23 mouse cellular contexts compared by ENCODE assay signal in the genomic region with DNA sequence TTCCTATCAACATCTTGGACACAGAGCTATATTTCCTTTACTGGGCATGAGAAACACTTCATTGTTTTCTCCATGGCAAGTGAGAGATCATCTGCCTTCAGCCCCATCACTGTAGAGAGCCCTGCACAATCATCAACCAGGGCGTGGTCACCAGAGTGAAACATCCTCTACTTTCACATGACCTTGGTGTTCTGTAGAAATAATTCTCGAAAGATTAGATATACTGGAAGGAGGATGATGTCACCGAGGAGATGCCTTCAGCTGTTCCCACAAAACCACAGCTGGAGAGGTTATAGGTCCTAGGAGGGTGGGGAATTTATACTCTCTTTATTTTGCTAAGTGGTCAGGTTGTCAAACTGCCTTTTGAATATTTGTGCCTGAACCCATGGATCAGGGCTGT.
DNase-seq lines count a peak whose midpoint lies in the region; ATAC-seq and TF ChIP-seq lines count a peak whose summit lies in the region.
"Had no signal": no experiment of that assay in that cellular context is flagged by ENCODE, and none has a peak within 500 bp of the region (broad histone marks: within the 10 kb centered on the region; RNA-seq: fewer than 3 reads in every experiment).

No protein-coding gene starts in this region.

- no peaks in the 10 kb centered on the region for H3K36me3 ChIP-seq in hindbrain, embryonic 14.5 days (replicated peaks; ENCODE audit: control insufficient read depth, insufficient read depth)
- no peaks in the 10 kb centered on the region for H3K36me3 ChIP-seq in hindbrain, embryonic 13.5 days
- H3K36me3 ChIP-seq in splenic B cell, adult 2 months (ENCODE audit: control insufficient read depth, insufficient read depth, low read length, poor library complexity, severe bottlenecking): no peaks in the 10 kb centered on the region
- H3K36me3 ChIP-seq: limb, embryonic 10.5 days; liver, embryonic 15.5 days; lung, embryonic 15.5 days; midbrain, embryonic 15.5 days; stomach, embryonic 15.5 days had no signal

- intact Hi-C loops in heart, postnatal 25 days (cut with DNase I): loop anchor here (5.0 kb wide), 1 partner anchor 198 kb away; a partner anchor contains a TSS

- no peak for TF ChIP-seq POLR2A in embryonic fibroblast, embryonic 13.5 days (IDR thresholded peaks at IDR 0.05; ENCODE audit: low read depth, low read length)

- H3K4me2 ChIP-seq in hindbrain, embryonic 14.5 days (replicated peaks): no peak overlapping the region
- H3K4me2 ChIP-seq in hindbrain, embryonic 13.5 days: no peak overlapping the region
- H3K4me2 ChIP-seq: liver, embryonic 15.5 days; lung, embryonic 15.5 days; midbrain, embryonic 15.5 days; stomach, embryonic 15.5 days had no signal

- no peak for TF ChIP-seq CTCF in embryonic fibroblast, embryonic 13.5 days (IDR thresholded peaks at IDR 0.05; ENCODE audit: borderline replicate concordance, insufficient read depth, low read length)

- ATAC-seq in hindbrain, embryonic 14.5 days (ENCODE audit: low FRiP score): 0 out of 2 replicates have a peak, but pooled peaks have one; percentile 6
- ATAC-seq in hindbrain, embryonic 13.5 days (ENCODE audit: low FRiP score): no peak
- ATAC-seq: forebrain, postnatal 0 days; midbrain, embryonic 15.5 days had no signal

- no peaks in the 10 kb centered on the region for H3K4me1 ChIP-seq in hindbrain, embryonic 14.5 days (replicated peaks; ENCODE audit: control insufficient read depth, insufficient read depth, low read length)
- H3K4me1 ChIP-seq in hindbrain, embryonic 13.5 days (replicated peaks): no peaks in the 10 kb centered on the region
- H3K4me1 ChIP-seq in embryonic fibroblast, embryonic 13.5 days (ENCODE audit: control insufficient read depth, insufficient read depth, low read length): peaks cover 18% of the 10 kb centered on the region
- H3K4me1 ChIP-seq: liver, embryonic 15.5 days; lung, embryonic 15.5 days; midbrain, embryonic 15.5 days; stomach, embryonic 15.5 days had no signal

- no peaks in the 10 kb centered on the region for H3K9me3 ChIP-seq in hindbrain, embryonic 14.5 days (ENCODE audit: control insufficient read depth, low read length)
- H3K9me3 ChIP-seq in hindbrain, embryonic 13.5 days: no peaks in the 10 kb centered on the region
- H3K9me3 ChIP-seq: limb, embryonic 10.5 days; liver, embryonic 15.5 days; lung, embryonic 15.5 days; midbrain, embryonic 15.5 days; stomach, embryonic 15.5 days had no signal

- H3K27ac ChIP-seq in hindbrain, embryonic 14.5 days: no peak overlapping the region
- H3K27ac ChIP-seq in hindbrain, embryonic 13.5 days: no peak overlapping the region
- peak overlapping the region; percentile 92 for H3K27ac ChIP-seq in embryonic fibroblast, embryonic 13.5 days (ENCODE audit: insufficient read depth, low read length)
- H3K27ac ChIP-seq: limb, embryonic 10.5 days; liver, embryonic 15.5 days; lung, embryonic 15.5 days; midbrain, embryonic 15.5 days; stomach, embryonic 15.5 days had no signal

- 91% methylated on average over 3 of the region's 3 CpGs for WGBS in hindbrain, embryonic 14.5 days
- 84% methylated on average over 3 of the region's 3 CpGs for WGBS in hindbrain, embryonic 13.5 days

- no peak overlapping the region for H3K4me3 ChIP-seq in hindbrain, embryonic 14.5 days (replicated peaks; ENCODE audit: low read length)
- no peak overlapping the region for H3K4me3 ChIP-seq in hindbrain, embryonic 13.5 days
- H3K4me3 ChIP-seq in embryonic fibroblast, embryonic 13.5 days (ENCODE audit: insufficient read depth, low read length): no peak overlapping the region
- H3K4me3 ChIP-seq: limb, embryonic 10.5 days; liver, embryonic 15.5 days; lung, embryonic 15.5 days; midbrain, embryonic 15.5 days; stomach, embryonic 15.5 days had no signal

- peak; percentile 94 for DNase-seq in heart, adult 11 months
- DNase-seq in heart, postnatal 25 days (ENCODE audit: low spot score): no peak
- DNase-seq in hindbrain, embryonic 14.5 days (ENCODE audit: low spot score): no peak
- DNase-seq in splenic B cell, adult 2 months (ENCODE audit: low read depth, low spot score): peak; percentile 35
- DNase-seq in thymus, postnatal 4 days: no peak
- DNase-seq in cerebellum, adult 11-12 months: no peak
- DNase-seq: adrenal gland, postnatal 36 days; cerebellum, adult 9-11 months; forebrain, postnatal 0 days; gastrocnemius, postnatal 14 days; kidney, adult 8-10 months; kidney, postnatal 14 days; liver; lung, postnatal 36 days; right cerebral cortex, postnatal 4 days; thymus, adult 2 months had no signal

- H3K9ac ChIP-seq in hindbrain, embryonic 14.5 days: no peak overlapping the region
- H3K9ac ChIP-seq in hindbrain, embryonic 13.5 days: no peak overlapping the region
- H3K9ac ChIP-seq: forebrain, postnatal 0 days; liver, embryonic 15.5 days; lung, embryonic 15.5 days; midbrain, embryonic 15.5 days; stomach, embryonic 15.5 days had no signal

- H3K27me3 ChIP-seq in hindbrain, embryonic 14.5 days (ENCODE audit: control insufficient read depth, insufficient read depth, low read length): no peaks in the 10 kb centered on the region
- no peaks in the 10 kb centered on the region for H3K27me3 ChIP-seq in hindbrain, embryonic 13.5 days
- no peaks in the 10 kb centered on the region for H3K27me3 ChIP-seq in splenic B cell, adult 2 months (ENCODE audit: control insufficient read depth, insufficient read depth, low read length, poor library complexity, severe bottlenecking)
- H3K27me3 ChIP-seq: liver, embryonic 15.5 days; lung, embryonic 15.5 days; midbrain, embryonic 15.5 days; stomach, embryonic 15.5 days had no signal

Comparison
In these comparisons a context has a peak if more than half of its experiments do, and no peak if none do; other contexts are left out.
1. DNase-seq: peak in heart, adult 11 months (single experiment) and splenic B cell, adult 2 months (single experiment); none in heart, postnatal 25 days (single experiment), hindbrain, embryonic 14.5 days (single experiment), thymus, postnatal 4 days (single experiment) and cerebellum, adult 11-12 months (single experiment).